Mouse (Mus musculus) liver, adult 2 months (tissue): ENCODE measurements around the gene Rccd1. TPM values are rescaled to one million over a fixed set of nuclear protein-coding genes. Genes with fewer than 3 reads are reported as not detected.

Experiments
- DNase-seq: peaks from one replicate; pipeline ENCODE4 v3.0.0-alpha.2; 2011; ENCODE audit warnings: low read depth, low spot score; ENCODE audit errors: extremely low read depth
- H3K27ac ChIP-seq: fragments of 200-500 bp; replicated peaks from 2 replicates; pipeline ENCODE4 v1.5.1; 2012; ENCODE audit warnings: low read depth, mild to moderate bottlenecking, control low read depth, inconsistent platforms, low read length; ENCODE audit not compliant: insufficient read depth
- H3K27me3 ChIP-seq: fragments of 200-500 bp; 2 replicates; pipeline ENCODE4 v1.6.1; 2012; ENCODE audit warnings: mild to moderate bottlenecking, moderate library complexity, low read length, inconsistent platforms; ENCODE audit not compliant: control insufficient read depth, insufficient read depth
- H3K36me3 ChIP-seq: fragments of 200-500 bp; 2 replicates; pipeline ENCODE4 v1.6.1; 2012; ENCODE audit warnings: low read length, inconsistent platforms; ENCODE audit not compliant: control insufficient read depth, insufficient read depth
- H3K4me1 ChIP-seq: fragments of 200-500 bp; 2 replicates; pipeline ENCODE4 v1.6.1; 2011; ENCODE audit warnings: low read length; ENCODE audit not compliant: control insufficient read depth, insufficient read depth
- H3K4me3 ChIP-seq: fragments of 200-500 bp; 2 replicates; pipeline ENCODE4 v1.5.1; 2011; ENCODE audit warnings: low read depth, mild to moderate bottlenecking, control low read depth, low read length, moderate library complexity; ENCODE audit not compliant: insufficient read depth
- H3K79me2 ChIP-seq: fragments of 200-500 bp; 2 replicates; pipeline ENCODE4 v1.6.1; 2012; ENCODE audit warnings: inconsistent platforms, mild to moderate bottlenecking, low read length, moderate library complexity; ENCODE audit not compliant: control insufficient read depth, insufficient read depth
- H3K9ac ChIP-seq: fragments of 200-500 bp; 2 replicates; pipeline ENCODE4 v1.6.1; 2012; ENCODE audit warnings: low read depth, mild to moderate bottlenecking, control low read depth, inconsistent platforms, low read length
- CTCF ChIP-seq: fragments of 200-500 bp; IDR thresholded peaks from 2 replicates; pipeline ENCODE4 v1.5.1; 2011; ENCODE audit warnings: low read depth, low read length, control low read depth
- POLR2A ChIP-seq: fragments of 200-500 bp; IDR thresholded peaks from 2 replicates; pipeline ENCODE4 v1.6.1; 2011; ENCODE audit warnings: low read length, control low read depth; ENCODE audit not compliant: insufficient read depth; ENCODE audit errors: extremely low read depth
- WGBS: fragments of 180-500 bp; shearing (Covaris S2); methylation state at CpG from one replicate; pipeline ENCODE4 v1.1.7; 2018; 5-methylcytosine and 5-hydroxymethylcytosine counted together
- polyA plus RNA-seq: library from polyadenylated mRNA; depleted of rRNA; stranded (reverse); fragments of >200 nt; gene quantifications from 2 replicates; pipeline ENCODE4 v1.2.3, GENCODE M21; 2012
- total RNA-seq: library from RNA; depleted of rRNA; stranded (reverse); fragments of >200 nt; gene quantifications from 2 replicates; pipeline ENCODE4 v1.2.3, GENCODE M21; 2014

The Rccd1 gene
- total and polyA plus RNA-seq, 2 experiments, result 1.2 to 3.8 TPM

GRCm38 (mm10) chr7:80273456-80273855 lies 50.8 kb downstream of the Rccd1 start:
- H3K4me1 ChIP-seq, result peaks cover 10% of the 10 kb centered on the region
- DNase-seq, result no peak
- no peak overlapping the region for H3K9ac ChIP-seq
- H3K79me2 ChIP-seq, result no peaks in the 10 kb centered on the region
- H3K36me3 ChIP-seq, result peaks cover 23% of the 10 kb centered on the region
- H3K27ac ChIP-seq, result no peak overlapping the region
- no peak overlapping the region for H3K4me3 ChIP-seq
- WGBS, result 93% methylated on average over 2 of the region's 2 CpGs
- no peaks in the 10 kb centered on the region for H3K27me3 ChIP-seq
- no peak for TF ChIP-seq POLR2A
- no peak for TF ChIP-seq CTCF

- Histone ChIP-seq H3K27ac (no peak overlapping the region), H3K79me2 (no peaks in the 10 kb centered on the region), H3K4me3 (peak overlapping the region; percentile 80), H3K9ac (peak overlapping the region; percentile 60), H3K27me3 (no peaks in the 10 kb centered on the region), H3K36me3 (peaks cover 5% of the 10 kb centered on the region; the same call in 1 of the 2 replicates), H3K4me1 (peaks cover 11% of the 10 kb centered on the region)
- TF ChIP-seq CTCF (no peak), POLR2A (0 out of 2 replicates have a peak, but pooled peaks have one; percentile 14)
- under 1% methylated on average over 23 of the region's 23 CpGs for WGBS
- DNase-seq, result peak; percentile 29
These were observed 54.5 kb downstream of the Rccd1 start for GRCm38 (mm10) chr7:80269751-80270255.

GRCm38 (mm10) chr7:80268897-80269750 lies 55.1 kb downstream of the Rccd1 start, which contains the start of gene Vps33b:
Vps33b (plus strand) TSS chr7:80269649.
- H3K36me3 ChIP-seq, result peaks cover 8% of the 10 kb centered on the region; the same call in 1 of the 2 replicates
- H3K9ac ChIP-seq, result peak within 1 kb of the TSS; percentile 78
- 4% methylated on average over 21 of the region's 21 CpGs for WGBS
- peak within 1 kb of the TSS; percentile 58 for H3K27ac ChIP-seq
- H3K4me3 ChIP-seq, result peak within 1 kb of the TSS; percentile 80
- H3K27me3 ChIP-seq, result no peaks in the 10 kb centered on the region
- TF ChIP-seq CTCF (no peak), POLR2A (no peak)
- H3K4me1 ChIP-seq, result peaks cover 11% of the 10 kb centered on the region
- DNase-seq, result peak; percentile 84
- H3K79me2 ChIP-seq, result no peaks in the 10 kb centered on the region

GRCm38 (mm10) chr7:80267764-80268163 lies 56.5 kb downstream of the Rccd1 start:
- peaks cover 8% of the 10 kb centered on the region; the same call in 1 of the 2 replicates for H3K36me3 ChIP-seq
- no peak overlapping the region for H3K27ac ChIP-seq
- no peak for DNase-seq
- H3K9ac ChIP-seq, result no peak overlapping the region
- H3K27me3 ChIP-seq, result no peaks in the 10 kb centered on the region
- H3K4me1 ChIP-seq, result peaks cover 11% of the 10 kb centered on the region
- H3K4me3 ChIP-seq, result no peak overlapping the region
- no peaks in the 10 kb centered on the region for H3K79me2 ChIP-seq
- TF ChIP-seq CTCF (no peak), POLR2A (no peak)
- WGBS, result 95% methylated on average over 1 of the region's 1 CpGs

- no peak overlapping the region for H3K4me3 ChIP-seq
- H3K36me3 ChIP-seq, result peaks cover 8% of the 10 kb centered on the region; the same call in 1 of the 2 replicates
- H3K9ac ChIP-seq, result no peak overlapping the region
- H3K4me1 ChIP-seq, result peaks cover 6% of the 10 kb centered on the region
- no peak overlapping the region for H3K27ac ChIP-seq
- no peak for TF ChIP-seq CTCF
- TF ChIP-seq POLR2A, result no peak
- no peak for DNase-seq
- H3K27me3 ChIP-seq, result no peaks in the 10 kb centered on the region
- WGBS, result 93% methylated on average over 12 of the region's 12 CpGs
- peaks cover 8% of the 10 kb centered on the region; the same call in 1 of the 2 replicates for H3K79me2 ChIP-seq
These were observed 59.6 kb downstream of the Rccd1 start for GRCm38 (mm10) chr7:80264606-80265005.
